Mouse (Mus musculus): ENCODE data around the gene Tmem128. TPM values are rescaled to one million over a fixed set of nuclear protein-coding genes. Genes with fewer than 3 reads are reported as not detected.

Tmem128 gene
- polyA plus RNA-seq, 1 experiment from 2014 or later = 48.6 TPM

- peak overlapping the region; percentile 64 for H3K4me2 ChIP-seq
Measured at GRCm38 (mm10) chr5:38277936-38278600, 18.1 kb downstream of the Tmem128 start.

GRCm38 (mm10) chr5:38280075-38280474, 20.1 kb downstream of the Tmem128 start:
- ATAC-seq (ENCODE audit: insufficient number of reproducible peaks, low FRiP score) = no peak
- Histone ChIP-seq H3K27ac (ENCODE audit: poor library complexity, severe bottlenecking) (no peak overlapping the region), H3K27me3 (replicated peaks) (peaks cover 71% of the 10 kb centered on the region), H3K36me3 (no peaks in the 10 kb centered on the region), H3K4me3 (no peak overlapping the region), H3K4me2 (no peak overlapping the region), H3K4me1 (replicated peaks) (peaks cover 21% of the 10 kb centered on the region), H3K9me3 (replicated peaks) (no peaks in the 10 kb centered on the region), H3K9ac (no peak overlapping the region)
- WGBS = 38% methylated on average over 1 of the region's 1 CpGs

More at GRCm38 (mm10) chr5:38277936-38278600, 18.1 kb downstream of the Tmem128 start:
- no peak overlapping the region for H3K27ac ChIP-seq (ENCODE audit: poor library complexity, severe bottlenecking)
- peak overlapping the region; percentile 35 for H3K4me3 ChIP-seq
- 14% methylated on average over 12 of the region's 12 CpGs for WGBS
- ATAC-seq (ENCODE audit: insufficient number of reproducible peaks, low FRiP score) = no peak
- no peak overlapping the region for H3K9ac ChIP-seq
- H3K9me3 ChIP-seq (replicated peaks) = no peaks in the 10 kb centered on the region
- H3K4me1 ChIP-seq (replicated peaks) = peaks cover 21% of the 10 kb centered on the region
- H3K36me3 ChIP-seq = no peaks in the 10 kb centered on the region
- H3K27me3 ChIP-seq (replicated peaks) = peaks cover 90% of the 10 kb centered on the region

GRCm38 (mm10) chr5:38285724-38286123, 25.7 kb downstream of the Tmem128 start:
- Histone ChIP-seq H3K4me2 (no peak overlapping the region), H3K4me1 (replicated peaks) (no peaks in the 10 kb centered on the region), H3K9ac (no peak overlapping the region), H3K36me3 (no peaks in the 10 kb centered on the region), H3K27ac (ENCODE audit: poor library complexity, severe bottlenecking) (no peak overlapping the region), H3K9me3 (replicated peaks) (0 out of 2 replicates have a peak, but pooled peaks cover 2% of the 10 kb centered on the region), H3K27me3 (replicated peaks) (peaks cover 16% of the 10 kb centered on the region), H3K4me3 (no peak overlapping the region)
- ATAC-seq (ENCODE audit: insufficient number of reproducible peaks, low FRiP score) = no peak
- WGBS = 63% methylated on average over 9 of the region's 9 CpGs

- H3K36me3 ChIP-seq = no peaks in the 10 kb centered on the region
- H3K4me2 ChIP-seq = no peak overlapping the region
- no peaks in the 10 kb centered on the region for H3K27me3 ChIP-seq (replicated peaks)
- no peak for ATAC-seq (ENCODE audit: insufficient number of reproducible peaks, low FRiP score)
- H3K27ac ChIP-seq (ENCODE audit: poor library complexity, severe bottlenecking) = no peak overlapping the region
- H3K9ac ChIP-seq = no peak overlapping the region
- no peak overlapping the region for H3K4me3 ChIP-seq
- H3K9me3 ChIP-seq (replicated peaks) = 0 out of 2 replicates have a peak, but pooled peaks cover 2% of the 10 kb centered on the region
- 84% methylated on average over 3 of the region's 3 CpGs for WGBS
- H3K4me1 ChIP-seq (replicated peaks) = no peaks in the 10 kb centered on the region
Measured at GRCm38 (mm10) chr5:38288476-38288875, 28.5 kb downstream of the Tmem128 start.

GRCm38 (mm10) chr5:38301761-38302411, 41.9 kb downstream of the Tmem128 start:
- H3K4me2 ChIP-seq = no peak overlapping the region
- WGBS = 81% methylated on average over 12 of the region's 12 CpGs

GRCm38 (mm10) chr5:38302651-38303050, 42.7 kb downstream of the Tmem128 start:
- ATAC-seq (ENCODE audit: insufficient number of reproducible peaks, low FRiP score) = no peak
- WGBS = 56% methylated on average over 12 of the region's 12 CpGs
- H3K27ac ChIP-seq (ENCODE audit: poor library complexity, severe bottlenecking) = no peak overlapping the region
- H3K36me3 ChIP-seq = no peaks in the 10 kb centered on the region
- no peaks in the 10 kb centered on the region for H3K9me3 ChIP-seq (replicated peaks)
- peaks cover 10% of the 10 kb centered on the region; the same call in 1 of the 2 replicates for H3K27me3 ChIP-seq (replicated peaks)
- no peak overlapping the region for H3K9ac ChIP-seq
- H3K4me3 ChIP-seq = no peak overlapping the region
- no peak overlapping the region for H3K4me2 ChIP-seq
- H3K4me1 ChIP-seq (replicated peaks) = no peaks in the 10 kb centered on the region

More at GRCm38 (mm10) chr5:38301761-38302411, 41.9 kb downstream of the Tmem128 start:
- H3K27ac ChIP-seq (ENCODE audit: poor library complexity, severe bottlenecking) = no peak overlapping the region
- H3K9me3 ChIP-seq (replicated peaks) = no peaks in the 10 kb centered on the region
- H3K4me1 ChIP-seq (replicated peaks) = no peaks in the 10 kb centered on the region
- peaks cover 10% of the 10 kb centered on the region; the same call in 1 of the 2 replicates for H3K27me3 ChIP-seq (replicated peaks)
- H3K4me3 ChIP-seq = no peak overlapping the region
- H3K36me3 ChIP-seq = no peaks in the 10 kb centered on the region
- no peak overlapping the region for H3K9ac ChIP-seq
- no peak for ATAC-seq (ENCODE audit: insufficient number of reproducible peaks, low FRiP score)

- no peaks in the 10 kb centered on the region for H3K36me3 ChIP-seq
- no peaks in the 10 kb centered on the region for H3K4me1 ChIP-seq (replicated peaks)
- no peaks in the 10 kb centered on the region for H3K9me3 ChIP-seq (replicated peaks)
- H3K9ac ChIP-seq = no peak overlapping the region
- no peak overlapping the region for H3K27ac ChIP-seq (ENCODE audit: poor library complexity, severe bottlenecking)
- no peak for ATAC-seq (ENCODE audit: insufficient number of reproducible peaks, low FRiP score)
- 73% methylated on average over 2 of the region's 2 CpGs for WGBS
- H3K27me3 ChIP-seq (replicated peaks) = peaks cover 30% of the 10 kb centered on the region
- no peak overlapping the region for H3K4me3 ChIP-seq
- H3K4me2 ChIP-seq = no peak overlapping the region
Measured at GRCm38 (mm10) chr5:38305241-38305640, 45.3 kb downstream of the Tmem128 start.

- WGBS = 9% methylated on average over 26 of the region's 26 CpGs
- Histone ChIP-seq H3K36me3 (no peaks in the 10 kb centered on the region), H3K27ac (ENCODE audit: poor library complexity, severe bottlenecking) (no peak overlapping the region), H3K4me2 (peak overlapping the region; percentile 65), H3K27me3 (replicated peaks) (peaks cover 30% of the 10 kb centered on the region), H3K4me1 (replicated peaks) (no peaks in the 10 kb centered on the region), H3K9ac (no peak overlapping the region), H3K4me3 (peak overlapping the region; percentile 42), H3K9me3 (replicated peaks) (no peaks in the 10 kb centered on the region)
- ATAC-seq (ENCODE audit: insufficient number of reproducible peaks, low FRiP score) = peak; percentile 78; the same call in 1 of the 2 replicates
Measured at GRCm38 (mm10) chr5:38307255-38308101, 47.5 kb downstream of the Tmem128 start.

- no peak for ATAC-seq (ENCODE audit: insufficient number of reproducible peaks, low FRiP score)
- no peak overlapping the region for H3K4me2 ChIP-seq
- H3K27me3 ChIP-seq (replicated peaks) = peaks cover 27% of the 10 kb centered on the region
- H3K9ac ChIP-seq = no peak overlapping the region
- H3K4me1 ChIP-seq (replicated peaks) = no peaks in the 10 kb centered on the region
- H3K36me3 ChIP-seq = no peaks in the 10 kb centered on the region
- WGBS = 47% methylated on average over 5 of the region's 5 CpGs
- H3K27ac ChIP-seq (ENCODE audit: poor library complexity, severe bottlenecking) = no peak overlapping the region
- no peaks in the 10 kb centered on the region for H3K9me3 ChIP-seq (replicated peaks)
- H3K4me3 ChIP-seq = no peak overlapping the region
Measured at GRCm38 (mm10) chr5:38308873-38309272, 48.9 kb downstream of the Tmem128 start.

- H3K27ac ChIP-seq (ENCODE audit: poor library complexity, severe bottlenecking) = no peak overlapping the region
- 48% methylated on average over 3 of the region's 3 CpGs for WGBS
- no peak overlapping the region for H3K4me3 ChIP-seq
- no peak overlapping the region for H3K9ac ChIP-seq
- H3K4me1 ChIP-seq (replicated peaks) = no peaks in the 10 kb centered on the region
- H3K4me2 ChIP-seq = no peak overlapping the region
- H3K27me3 ChIP-seq (replicated peaks) = peaks cover 33% of the 10 kb centered on the region
- no peaks in the 10 kb centered on the region for H3K9me3 ChIP-seq (replicated peaks)
- H3K36me3 ChIP-seq = no peaks in the 10 kb centered on the region
- ATAC-seq (ENCODE audit: insufficient number of reproducible peaks, low FRiP score) = no peak
Measured at GRCm38 (mm10) chr5:38309795-38310194, 49.8 kb downstream of the Tmem128 start.
